Mouse (Mus musculus): ENCODE data around the gene Lims1.

DNA sequence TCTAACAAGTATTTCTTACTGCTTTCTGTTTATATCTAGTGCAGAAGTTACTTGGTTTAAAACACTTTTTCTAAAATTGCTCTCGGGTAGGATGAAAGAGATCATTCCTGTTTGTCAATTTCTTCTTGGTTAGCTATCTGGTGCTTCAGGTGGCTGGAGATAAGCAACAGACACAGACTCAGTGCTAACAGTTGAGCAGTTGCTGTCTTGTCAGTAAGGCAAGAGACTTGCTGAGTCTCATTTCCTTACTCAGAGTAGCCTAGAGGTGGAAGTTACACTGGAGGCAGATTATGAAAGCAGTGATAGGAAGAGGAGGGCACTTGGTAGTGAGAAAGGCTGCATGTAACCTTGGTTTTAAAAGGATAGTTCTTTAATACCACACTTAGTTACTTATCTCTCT, 128.9 kb downstream of the Lims1 start:
- TF ChIP-seq MYOG (IDR thresholded peaks at IDR 0.05; ENCODE audit: control insufficient read depth in 1 of 3, insufficient read depth in 1 of 3, insufficient read length in 2 of 3, low read depth in 2 of 3), result no peak
- no peak for TF ChIP-seq POLR2A (IDR thresholded peaks at IDR 0.05; ENCODE audit: insufficient read length, low read depth)
- no peak for TF ChIP-seq MAX (IDR thresholded peaks at IDR 0.05; ENCODE audit: low read depth)
- no peak for TF ChIP-seq USF1 (IDR thresholded peaks at IDR 0.05; ENCODE audit: low read depth)
